ENCODE assay signal across 16 mouse cellular contexts in the genomic region with DNA sequence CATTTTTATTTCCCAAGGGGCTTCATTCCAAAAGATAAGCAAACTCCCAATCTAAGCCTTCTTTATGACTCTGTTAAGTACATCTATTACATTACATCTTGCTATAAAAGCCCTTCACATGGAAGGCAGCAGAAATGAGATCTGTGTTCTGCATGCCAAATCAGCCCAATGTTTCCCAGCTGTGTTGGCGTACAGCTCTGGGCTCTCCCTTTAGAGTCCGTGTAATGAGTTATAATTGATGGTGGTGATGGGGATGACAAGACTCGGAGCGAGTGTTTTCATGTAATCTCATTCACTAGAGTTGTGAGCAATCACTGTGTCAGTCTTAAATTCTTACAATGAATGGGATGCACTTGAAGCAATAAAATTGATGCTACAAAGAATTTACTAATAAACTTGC. TPM values are rescaled to one million over a fixed set of nuclear protein-coding genes. Genes with fewer than 3 reads are reported as not detected.
A peak's percentile ranks its signal among the peaks of the same experiment; 100 is the strongest.
DNase-seq lines count a peak whose midpoint lies in the region; ATAC-seq lines count a peak whose summit lies in the region.
"Had no signal": no experiment of that assay in that cellular context is flagged by ENCODE, and none has a peak within 500 bp of the region (broad histone marks: within the 10 kb centered on the region; RNA-seq: fewer than 3 reads in every experiment).

No protein-coding gene starts in this region.

- H3K9ac ChIP-seq in kidney, embryonic 16.5 days (replicated peaks; ENCODE audit: low read length): no peak overlapping the region
- no peak overlapping the region for H3K9ac ChIP-seq in hindbrain, embryonic 16.5 days (ENCODE audit: low read depth, low read length)
- H3K9ac ChIP-seq: limb, embryonic 13.5 days; liver, postnatal 0 days had no signal

- H3K4me1 ChIP-seq in kidney, embryonic 16.5 days (ENCODE audit: insufficient read depth, low read length): no peaks in the 10 kb centered on the region
- no peaks in the 10 kb centered on the region for H3K4me1 ChIP-seq in hindbrain, embryonic 16.5 days (ENCODE audit: control insufficient read depth, insufficient read depth, low read depth, low read length)
- H3K4me1 ChIP-seq: limb, embryonic 13.5 days had no signal

- no peak overlapping the region for H3K27ac ChIP-seq in kidney, embryonic 16.5 days (ENCODE audit: low read length)
- no peak overlapping the region for H3K27ac ChIP-seq in hindbrain, embryonic 16.5 days (ENCODE audit: low read depth, low read length)
- H3K27ac ChIP-seq: limb, embryonic 13.5 days; macrophage had no signal

- DNase-seq in kidney, adult 11 months: no peak
- DNase-seq in brain, adult 2 months (ENCODE audit: low read depth, low spot score): peak; percentile 20
- DNase-seq in brain, embryonic 18.5 days (ENCODE audit: low read depth, low spot score): peak; percentile 28
- no peak for DNase-seq in spleen, postnatal 10 days (ENCODE audit: low spot score in 2 of 2)
- no peak for DNase-seq in cerebellum, postnatal 14 days
- DNase-seq: kidney, postnatal 36 days; liver, postnatal 0 days; right cerebral cortex, postnatal 14 days; thymus, adult 2 months had no signal

- no peak overlapping the region for H3K4me2 ChIP-seq in kidney, embryonic 16.5 days (replicated peaks; ENCODE audit: low read depth, low read length)
- H3K4me2 ChIP-seq in hindbrain, embryonic 16.5 days (ENCODE audit: low read length): no peak overlapping the region
- H3K4me2 ChIP-seq: limb, embryonic 13.5 days had no signal

- WGBS in kidney, embryonic 16.5 days: 34% methylated on average over 4 of the region's 4 CpGs
- WGBS in hindbrain, embryonic 16.5 days: 41% methylated on average over 4 of the region's 4 CpGs

- H3K36me3 ChIP-seq in kidney, embryonic 16.5 days (ENCODE audit: insufficient read depth, low read length): no peaks in the 10 kb centered on the region
- no peaks in the 10 kb centered on the region for H3K36me3 ChIP-seq in hindbrain, embryonic 16.5 days (ENCODE audit: control insufficient read depth, insufficient read depth, low read length)
- H3K36me3 ChIP-seq: limb, embryonic 13.5 days had no signal

- H3K9me3 ChIP-seq in kidney, embryonic 16.5 days (ENCODE audit: low read length): no peaks in the 10 kb centered on the region
- no peaks in the 10 kb centered on the region for H3K9me3 ChIP-seq in hindbrain, embryonic 16.5 days (ENCODE audit: control insufficient read depth, low read length)
- H3K9me3 ChIP-seq: limb, embryonic 13.5 days had no signal

- no peak overlapping the region for H3K4me3 ChIP-seq in kidney, embryonic 16.5 days (ENCODE audit: low read length)
- H3K4me3 ChIP-seq in hindbrain, embryonic 16.5 days (ENCODE audit: low read length): no peak overlapping the region
- H3K4me3 ChIP-seq: limb, embryonic 13.5 days had no signal

- 0 out of 2 replicates have a peak, but pooled peaks have one; percentile 65 for ATAC-seq in kidney, embryonic 16.5 days (ENCODE audit: low FRiP score, low TSS enrichment)
- ATAC-seq in hindbrain, embryonic 16.5 days: peak; percentile 63; the same call in 1 of the 2 replicates
- ATAC-seq: CD4-positive, CD25-positive, alpha-beta regulatory T cell, adult 4 months; inflammation-experienced regulatory T-cells, adult 6 months; liver, postnatal 0 days had no signal

- H3K27me3 ChIP-seq in kidney, embryonic 16.5 days (ENCODE audit: insufficient read depth, low read length): no peaks in the 10 kb centered on the region
- no peaks in the 10 kb centered on the region for H3K27me3 ChIP-seq in hindbrain, embryonic 16.5 days (replicated peaks; ENCODE audit: control insufficient read depth, insufficient read depth, low read length)
- H3K27me3 ChIP-seq: limb, embryonic 13.5 days had no signal

RNA-seq across cellular contexts. Expression of gene Ankrd7, which starts 49.9 kb away (rescaled TPM):
- 0.14 and 0.49 TPM in 2 replicates for polyA plus RNA-seq in kidney, embryonic 16.5 days (2015; fragmentation: Nextera tagmentation; extraction: Ambion mirVana)
- not detected in 2 replicates for polyA plus RNA-seq in hindbrain, embryonic 16.5 days (2015; fragmentation: Nextera tagmentation; extraction: Ambion mirVana)
- polyA plus RNA-seq: heart, embryonic 16.5 days; liver, postnatal 0 days; macrophage; thymus, adult 2 months had no signal

Comparison
In these comparisons a context has a peak if more than half of its experiments do, and no peak if none do; other contexts are left out.
1. DNase-seq: peak in brain, adult 2 months (single experiment) and brain, embryonic 18.5 days (single experiment); none in kidney, adult 11 months (single experiment), spleen, postnatal 10 days (0 of 2) and cerebellum, postnatal 14 days (0 of 2).